Mouse (Mus musculus) G1E (cell line): Measurements from ENCODE around the gene Rest.

Experiments
- CTCF ChIP-seq: IDR thresholded peaks from 2 replicates; pipeline ENCODE4 v1.5.1; 2012; ENCODE audit warnings: low read depth, low read length, inconsistent platforms, mixed read lengths
- GATA1 ChIP-seq: IDR thresholded peaks from 2 replicates; pipeline ENCODE4 v1.6.1; 2012; ENCODE audit warnings: borderline replicate concordance, low read length, inconsistent platforms, mixed read lengths
- GATA2 ChIP-seq: IDR thresholded peaks from 2 replicates; pipeline ENCODE4 v1.6.1; 2012; ENCODE audit warnings: low read depth, low read length, inconsistent platforms, borderline replicate concordance
- TAL1 ChIP-seq: conservative IDR thresholded peaks from 2 replicates; pipeline ENCODE4 v1.6.1; 2012; ENCODE audit warnings: low read depth, low read length, inconsistent platforms, mixed read lengths

- 0 out of 2 replicates have a peak, but pooled peaks have one; percentile 41 for TF ChIP-seq CTCF
- no peak for TF ChIP-seq TAL1
- TF ChIP-seq GATA1, result no peak
- no peak for TF ChIP-seq GATA2
These were observed 42.0 kb upstream of the Rest start for GRCm38 (mm10) chr5:77223043-77223975.
